Mouse (Mus musculus) thymus, postnatal 36 days (tissue): Measurements from ENCODE around the gene Iqce.

Experiments used
- DNase-seq, 2 experiments: peaks; one replicate each; pipeline ENCODE4 v3.0.0; 2022; ENCODE audit warnings: mixed read lengths in 2 of 2

The Iqce gene

DNA sequence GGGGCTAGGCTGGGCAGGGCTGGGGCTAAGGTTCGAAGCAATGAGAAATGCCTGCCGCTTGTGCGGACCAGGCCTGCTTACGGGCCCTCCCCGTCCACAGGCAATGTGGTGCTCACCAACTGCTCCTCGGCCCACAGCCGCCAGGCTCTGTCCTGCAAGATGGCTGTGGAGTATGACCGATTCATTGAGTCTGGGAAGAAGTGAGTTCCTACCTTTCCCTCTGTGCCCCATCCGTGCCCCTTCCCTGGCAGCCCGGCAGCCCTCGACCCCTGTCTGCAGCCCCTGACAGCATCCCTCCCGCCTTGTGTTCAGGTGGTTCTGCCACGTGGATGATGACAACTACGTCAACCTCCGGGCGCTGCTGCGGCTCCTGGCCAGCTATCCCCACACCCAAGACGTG is 90.0 kb downstream of the Iqce start:
- DNase-seq: no peak
